Mouse (Mus musculus) megakaryocyte, adult 5-6 weeks (primary cell): ENCODE results near the gene Aebp1. TPM values are rescaled to one million over a fixed set of nuclear protein-coding genes. Genes with fewer than 3 reads are reported as not detected.

Source experiments
- ATAC-seq: 2 replicates; pipeline ENCODE4 v1.8.0; 2016; ENCODE audit warnings: mild to moderate bottlenecking, inconsistent platforms; ENCODE audit not compliant: poor library complexity, severe bottlenecking
- total RNA-seq, 2 experiments: library from RNA; stranded (forward) in 1 of 2; stranded (reverse) in 1 of 2; fragments of 153-499, 151-499 nt in 1 of 2; fragments of 221-1000, 200-1000 nt in 1 of 2; gene quantifications; 2 replicates each; pipeline versions ENCODE4 v1.2.3 to v1.2.4; 2015 to 2017

Aebp1 gene
- total RNA-seq, 2 experiments from 2014 or later: 0.11 TPM; not detected in 1

DNA sequence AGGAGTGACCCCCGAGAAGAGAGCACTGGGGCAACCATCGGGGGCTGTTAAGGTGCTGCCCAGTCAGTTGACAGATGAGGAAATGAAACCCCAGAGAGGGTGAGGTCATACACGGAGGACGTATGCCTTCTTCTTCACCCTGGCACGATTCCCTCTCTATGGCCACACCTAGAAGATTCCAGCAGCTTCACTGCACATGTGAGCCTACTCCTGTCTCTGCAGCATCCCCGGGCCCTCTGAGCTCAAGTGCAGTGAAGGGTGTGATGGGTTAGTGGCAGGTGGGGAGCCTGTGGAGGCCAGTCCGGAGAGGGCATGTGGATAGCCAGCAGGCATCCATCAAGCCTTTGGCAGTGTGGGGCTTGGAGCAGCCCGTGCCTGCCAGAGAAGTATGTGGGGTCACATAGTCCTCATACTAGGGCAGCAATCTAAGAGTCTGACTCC lies 30.4 kb downstream of the Aebp1 start:
- ATAC-seq: peak; percentile 47; the same call in 1 of the 2 replicates

DNA sequence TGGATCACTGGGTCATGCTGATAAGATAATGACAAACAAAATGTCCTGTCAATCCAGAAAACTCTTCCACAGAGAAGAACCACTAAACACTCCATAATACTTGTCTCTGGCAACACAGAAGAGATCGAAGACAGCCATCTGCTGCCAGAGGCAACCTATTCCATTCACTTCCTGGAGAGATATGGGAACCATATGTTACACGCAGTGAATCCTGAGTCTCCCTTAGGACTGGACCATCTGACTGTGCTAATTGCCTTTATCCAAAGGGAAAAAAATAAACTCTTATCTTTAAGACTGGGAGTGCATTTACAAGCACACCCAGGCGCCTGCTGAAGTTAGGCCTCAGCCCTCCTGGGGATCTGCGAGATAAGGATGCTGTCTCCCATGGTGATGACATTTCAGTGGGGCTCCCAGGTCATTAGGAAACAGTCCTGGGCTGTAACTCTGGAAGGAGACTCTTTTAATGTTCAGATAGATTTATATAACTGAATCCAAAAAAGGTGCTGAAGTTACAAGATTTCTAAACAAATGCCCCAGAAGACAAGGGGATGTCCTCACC lies 31.1 kb downstream of the Aebp1 start:
- no peak for ATAC-seq

DNA sequence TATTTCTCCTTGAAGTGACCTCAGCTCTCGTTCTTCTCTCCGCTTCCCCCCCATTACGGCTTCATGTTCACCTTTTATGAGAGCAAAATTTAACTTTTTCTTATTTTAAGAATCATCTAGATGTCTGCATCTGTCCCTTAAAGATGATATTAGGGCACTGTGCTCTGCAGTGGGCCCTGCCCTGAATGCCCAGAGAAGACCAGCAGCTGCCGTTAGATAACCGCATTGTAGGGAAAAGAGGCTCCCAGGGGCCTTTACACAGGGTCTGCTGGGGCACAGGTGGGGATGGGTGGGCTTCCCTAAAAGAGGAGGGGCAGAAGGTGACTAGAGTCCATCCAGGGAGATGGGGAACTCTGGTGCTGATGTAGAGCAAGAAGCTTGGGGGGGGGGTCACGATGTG lies 32.1 kb downstream of the Aebp1 start:
- ATAC-seq: no peak

DNA sequence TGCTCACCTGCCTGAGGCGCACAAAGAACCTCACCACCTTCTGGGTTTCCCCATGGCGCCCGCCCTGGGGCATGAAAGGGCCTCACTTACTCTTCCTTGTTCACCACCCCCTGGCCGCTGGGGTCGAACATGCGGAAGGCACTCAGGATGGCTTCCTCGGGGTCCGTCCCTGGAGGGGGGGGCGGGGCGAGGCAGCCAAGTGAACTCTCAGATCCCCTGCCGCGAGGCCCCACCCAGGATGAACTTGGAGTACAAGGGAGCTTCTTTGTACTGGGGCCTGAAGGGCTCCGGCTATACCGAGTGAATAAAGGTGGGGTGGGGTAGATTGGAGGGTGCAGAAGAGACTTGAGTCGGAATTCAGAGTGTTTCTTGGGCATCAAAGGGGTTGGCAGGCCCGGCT lies 35.5 kb downstream of the Aebp1 start:
- ATAC-seq: no peak

DNA sequence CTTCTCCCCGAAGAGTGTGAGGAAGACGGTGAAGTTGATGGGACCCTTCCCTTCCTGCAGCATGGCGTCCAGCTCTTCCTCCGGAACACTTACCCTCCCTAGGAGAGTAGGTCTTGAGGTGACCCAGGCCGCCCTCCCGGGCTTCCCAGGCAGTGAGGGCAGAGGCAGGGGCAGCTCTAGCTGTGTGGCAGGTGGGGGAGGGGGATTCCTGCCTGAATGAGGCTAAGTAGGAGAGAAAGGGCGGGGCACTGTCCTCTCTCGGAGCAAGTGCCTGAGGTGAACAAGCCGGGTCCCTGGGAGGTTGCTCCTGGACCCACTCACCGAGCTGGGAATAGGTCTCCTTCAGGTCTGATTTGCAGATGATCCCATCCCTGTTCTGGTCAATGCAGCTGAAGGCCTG lies 36.1 kb downstream of the Aebp1 start:
- ATAC-seq: no peak

DNA sequence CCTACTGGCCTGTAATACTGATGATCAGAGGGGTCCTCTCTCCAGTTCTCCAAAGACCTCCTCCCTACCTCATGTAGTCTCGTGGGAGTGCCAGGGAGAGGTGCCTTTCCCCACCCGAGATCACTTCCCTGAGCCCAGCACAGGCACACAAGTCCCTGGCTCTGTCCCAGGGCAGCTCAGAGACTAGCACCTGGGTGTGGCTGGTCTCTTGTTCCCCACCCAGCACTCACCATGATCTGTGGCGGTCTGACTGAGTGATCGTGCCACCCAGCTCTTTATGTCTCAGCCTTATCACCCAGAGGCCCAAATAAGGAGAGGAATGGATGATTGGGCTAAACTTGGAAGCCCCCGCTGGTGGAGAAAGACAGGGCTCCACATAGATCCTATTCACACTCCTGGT lies 36.8 kb downstream of the Aebp1 start, which contains the start of gene Myl7:
Gene Myl7 (minus strand): TSS at position 252 of the 400 bp plus-strand sequence.
- ATAC-seq: no peak

DNA sequence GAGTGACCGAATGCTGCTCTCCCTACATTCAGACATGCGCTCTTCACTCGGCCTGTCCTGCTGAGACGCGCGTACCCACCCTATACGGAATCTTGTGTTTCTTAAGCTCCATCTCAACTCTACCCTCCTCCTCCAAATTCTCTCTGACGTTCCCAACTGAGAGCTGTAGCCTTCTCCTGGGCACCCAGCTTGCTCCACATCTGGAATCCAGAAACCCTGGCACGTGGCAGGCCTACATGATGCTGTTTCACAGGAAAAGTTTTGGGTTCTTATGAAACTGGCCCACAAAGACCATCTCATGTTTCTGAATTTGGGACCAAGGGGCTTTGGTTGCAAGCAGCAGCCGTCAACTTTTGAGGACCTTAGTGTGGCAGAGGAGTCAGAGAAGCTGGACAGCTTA lies 37.5 kb downstream of the Aebp1 start:
- no peak for ATAC-seq

DNA sequence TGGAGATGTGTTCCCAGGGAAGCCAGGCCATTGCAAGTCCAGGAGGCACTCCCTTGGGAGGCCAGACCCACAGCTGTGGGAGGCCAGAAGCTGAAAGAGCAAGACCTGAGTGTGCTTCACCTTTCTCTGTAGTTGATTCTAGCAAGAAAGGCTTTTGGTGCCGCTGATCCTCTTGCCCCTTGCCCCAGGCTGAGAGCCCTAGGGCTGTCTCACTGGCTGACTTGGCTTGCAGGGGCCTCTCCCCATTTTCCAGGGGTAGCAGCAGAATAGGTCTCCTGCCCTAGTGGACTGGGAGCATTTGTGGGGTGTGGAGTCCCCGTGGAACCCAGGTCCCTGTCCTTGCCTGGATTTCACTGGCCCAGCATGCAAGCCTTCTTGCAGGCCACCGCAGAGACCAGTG lies 39.6 kb downstream of the Aebp1 start:
- no peak for ATAC-seq

DNA sequence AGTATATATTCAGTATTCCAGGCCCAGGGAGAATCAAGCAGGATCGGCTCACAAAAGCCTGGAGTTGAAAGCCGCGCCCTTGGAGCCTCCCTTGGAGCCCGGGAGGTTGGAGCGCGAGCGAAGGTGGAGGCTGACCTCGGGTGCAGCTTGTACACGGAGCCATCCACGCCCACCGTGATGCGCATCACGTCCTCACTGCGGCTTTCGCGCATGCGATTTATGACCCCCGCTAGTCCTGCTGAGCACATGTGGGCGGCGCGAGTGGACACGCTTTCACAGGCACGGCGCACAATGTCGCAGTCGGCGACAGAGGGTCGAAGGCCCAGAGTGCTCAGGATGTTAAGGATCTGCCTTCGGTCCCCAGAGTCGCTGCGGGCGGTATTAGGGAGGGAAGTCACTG lies 40.2 kb downstream of the Aebp1 start:
- no peak for ATAC-seq

DNA sequence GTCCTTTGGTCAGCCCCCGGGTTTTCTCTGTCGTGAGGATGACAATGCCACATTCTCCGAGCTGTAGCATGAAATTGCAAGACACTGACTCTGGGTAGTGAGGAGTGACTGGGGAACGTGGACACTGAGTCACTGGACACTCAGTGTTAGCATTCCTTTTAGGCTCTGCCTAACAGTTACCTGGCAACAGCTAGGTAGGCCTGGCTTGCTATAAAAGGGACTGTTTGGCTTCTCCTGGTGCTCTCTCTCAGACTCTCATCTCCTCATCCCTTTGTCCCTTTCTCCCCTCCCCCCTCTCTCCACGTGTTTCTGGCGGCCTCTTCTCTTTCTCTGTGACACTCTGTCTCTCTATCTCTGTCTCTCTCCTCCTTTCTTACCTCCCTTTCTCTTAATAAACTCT lies 40.6 kb downstream of the Aebp1 start:
- no peak for ATAC-seq

DNA sequence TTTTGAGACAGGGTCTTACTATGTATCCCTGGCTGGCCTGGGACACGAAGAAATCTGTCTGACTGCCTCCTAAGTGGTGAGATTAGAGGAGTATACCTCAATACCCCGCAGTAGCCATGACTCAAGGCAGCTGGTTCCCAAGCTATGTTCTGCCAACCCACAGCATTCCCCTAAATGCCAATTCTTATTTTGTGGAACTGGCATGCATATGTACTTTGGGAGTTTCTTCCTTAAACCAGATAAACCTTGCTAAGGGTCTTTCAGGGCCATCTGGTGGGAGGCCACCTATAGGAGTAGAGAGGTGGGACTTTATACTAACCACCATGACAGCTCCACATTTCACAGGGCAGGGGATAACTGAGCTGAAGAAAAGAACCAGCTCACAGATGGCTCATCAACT lies 42.1 kb downstream of the Aebp1 start:
- no peak for ATAC-seq

DNA sequence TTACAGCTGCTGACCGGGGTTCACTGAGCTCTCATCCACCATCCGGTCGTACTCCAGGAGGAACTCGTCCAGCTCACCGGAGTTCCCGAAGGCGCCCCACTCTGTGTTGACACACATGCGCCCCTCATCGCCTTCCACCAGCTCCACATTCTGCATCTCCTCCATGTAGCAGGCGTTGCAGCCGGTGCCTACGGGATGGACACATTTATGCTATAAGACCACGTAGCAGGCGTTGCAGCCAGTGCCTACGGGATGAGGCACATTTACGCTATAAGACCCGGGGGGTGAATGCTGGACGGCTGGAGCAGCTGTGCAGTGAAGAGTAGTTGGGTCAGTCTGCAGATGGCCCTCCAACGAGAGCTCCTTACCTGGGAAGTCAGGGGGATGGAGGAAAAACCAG lies 42.6 kb downstream of the Aebp1 start:
- no peak for ATAC-seq

DNA sequence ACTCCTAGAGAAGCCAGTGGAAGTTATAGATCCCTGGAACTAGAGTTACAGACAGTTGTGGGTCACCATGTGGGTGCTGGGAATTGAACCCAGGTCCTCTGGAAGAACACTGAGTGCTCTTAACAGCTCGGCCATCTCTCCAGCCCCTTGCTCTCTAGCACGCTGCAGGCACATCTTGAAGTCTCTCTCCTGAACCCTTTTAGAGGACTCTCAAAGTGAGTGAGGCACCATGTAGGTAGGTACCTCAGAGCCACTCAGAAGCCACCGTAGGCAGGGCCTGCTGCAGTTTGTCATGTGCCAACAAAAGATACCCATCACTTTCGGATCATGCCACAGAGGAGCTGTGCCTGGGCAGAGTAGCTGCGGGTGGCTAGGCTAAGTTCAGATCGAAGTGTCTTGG lies 43.1 kb downstream of the Aebp1 start:
- no peak for ATAC-seq

DNA sequence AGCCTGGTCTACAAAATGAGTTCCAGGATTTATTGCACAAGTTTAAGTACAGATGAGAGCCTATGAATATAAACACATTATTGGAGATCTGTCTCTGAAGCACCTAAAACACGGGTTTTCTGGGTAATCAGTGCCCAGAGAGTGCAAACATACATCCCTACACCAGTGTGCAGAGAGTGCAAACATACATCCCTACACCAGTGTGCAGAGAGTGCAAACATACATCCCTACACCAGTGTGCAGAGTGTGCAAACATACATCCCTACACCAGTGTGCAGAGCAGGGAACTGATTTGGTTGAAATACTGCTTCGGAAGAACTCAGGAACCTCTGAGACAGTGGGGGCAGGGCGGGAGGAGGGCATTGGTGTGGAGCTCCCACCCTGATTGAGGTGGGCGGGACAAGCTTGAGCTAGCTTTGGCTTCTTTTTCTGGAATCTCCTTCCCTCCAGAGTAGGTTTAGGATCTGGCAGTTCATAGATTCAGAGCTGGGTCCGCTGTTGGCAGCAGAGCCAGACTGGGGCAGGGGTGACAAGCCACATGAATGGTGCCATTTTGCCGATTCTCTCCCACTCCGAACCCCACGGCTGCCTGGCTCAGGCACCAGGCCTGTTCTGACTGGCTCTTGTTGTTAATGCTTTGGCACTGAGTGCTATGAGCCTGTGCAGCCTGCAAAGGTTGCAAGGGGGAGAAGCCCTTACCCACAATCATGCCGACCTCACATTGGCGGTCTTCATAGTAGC lies 44.2 kb downstream of the Aebp1 start:
- no peak for ATAC-seq

DNA sequence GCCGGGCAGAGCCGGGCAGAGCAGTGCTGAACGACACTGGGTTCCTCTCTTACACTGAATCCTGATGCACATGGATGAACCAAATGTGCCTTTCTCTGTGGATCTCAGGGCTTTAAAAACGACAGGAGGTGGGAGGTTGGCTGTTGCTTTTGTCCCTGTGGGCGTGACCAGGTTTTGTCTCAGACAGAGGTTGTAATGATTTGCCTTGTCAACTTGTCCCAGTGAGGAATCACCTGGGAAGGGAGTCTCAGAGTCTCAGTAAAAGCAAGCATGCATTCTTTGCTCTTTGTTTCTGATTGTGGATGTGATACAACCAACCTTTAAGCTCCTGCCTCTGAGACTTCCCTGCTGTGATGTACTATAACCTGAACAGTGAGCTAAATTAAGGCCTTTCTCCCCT lies 45.3 kb downstream of the Aebp1 start:
- no peak for ATAC-seq

DNA sequence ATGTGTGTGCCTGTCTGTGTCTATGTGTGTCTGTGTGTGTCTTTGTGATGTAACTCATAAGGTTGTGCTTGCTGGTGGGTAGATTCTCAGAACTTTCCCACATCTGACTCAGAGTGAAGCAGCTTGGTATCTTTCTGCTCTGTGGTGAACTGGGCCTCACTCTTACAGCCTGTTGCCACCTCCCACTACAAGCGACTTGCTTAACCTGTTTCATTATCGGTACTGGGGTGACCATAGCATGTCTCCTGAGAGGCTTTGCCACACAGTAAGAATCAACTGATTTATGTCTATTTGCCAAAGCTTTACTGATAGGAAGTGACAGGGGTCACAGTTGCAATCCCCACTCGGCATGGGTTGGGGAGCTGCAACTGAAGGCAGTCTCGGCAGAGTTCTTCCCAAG lies 46.9 kb downstream of the Aebp1 start:
- no peak for ATAC-seq

DNA sequence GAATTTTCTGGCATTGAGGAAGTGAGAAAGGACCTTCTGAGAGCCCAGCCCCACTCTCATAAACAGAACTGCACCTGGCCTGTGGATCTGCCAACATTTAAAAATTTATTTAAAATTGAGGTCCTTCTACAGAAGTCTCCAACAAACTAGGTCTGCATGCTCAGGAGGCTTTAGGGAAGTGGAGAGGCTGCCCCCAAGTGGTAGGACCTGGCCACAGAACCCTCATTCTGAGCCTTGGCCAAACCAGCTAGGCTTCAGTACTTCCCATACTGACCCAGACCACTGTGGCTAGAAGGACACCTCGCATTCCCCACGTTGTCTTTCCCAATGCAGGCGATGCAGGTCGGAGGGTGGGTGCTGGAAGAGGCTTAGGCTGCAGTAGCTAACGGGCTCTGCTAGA lies 50.9 kb downstream of the Aebp1 start:
- ATAC-seq: peak; percentile 68

DNA sequence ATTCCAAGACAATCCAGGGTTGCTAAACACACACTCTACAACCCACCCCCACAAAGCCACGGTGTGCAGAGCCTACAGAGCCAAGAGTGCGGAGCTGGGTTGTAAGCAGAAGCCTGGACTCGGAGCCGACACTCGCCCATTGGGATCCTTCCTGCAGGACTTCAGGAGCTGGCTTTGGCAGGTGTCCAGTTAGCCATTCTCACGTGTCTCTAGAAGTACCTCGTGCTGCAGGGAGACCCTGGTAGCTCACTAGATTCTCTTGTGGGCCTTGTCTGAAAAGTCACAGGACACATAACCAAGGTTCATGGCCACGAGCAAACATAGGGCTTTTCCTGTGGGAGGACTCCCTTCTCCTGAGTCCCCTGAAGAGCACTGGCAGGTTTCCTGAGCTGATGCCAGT lies 51.5 kb downstream of the Aebp1 start:
- ATAC-seq: no peak

DNA sequence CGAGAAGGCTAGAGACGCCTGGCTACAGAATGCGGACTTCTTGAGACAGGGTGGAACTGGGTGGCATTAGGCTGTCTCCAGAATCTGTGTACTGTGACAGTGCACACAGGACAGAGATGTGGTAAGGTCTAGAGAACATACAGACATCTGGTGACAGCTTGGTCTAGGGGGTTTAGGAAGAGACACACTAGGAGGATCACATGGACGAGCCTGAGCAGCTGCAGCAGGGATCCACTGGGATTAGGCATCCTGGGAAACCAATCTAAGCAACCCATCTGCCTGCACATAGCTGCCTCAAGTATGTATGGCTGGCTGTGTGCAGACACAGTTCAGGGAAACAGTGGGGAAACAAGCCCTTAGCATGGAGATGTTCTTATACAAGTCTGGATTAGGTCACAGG lies 52.2 kb downstream of the Aebp1 start:
- ATAC-seq: no peak

DNA sequence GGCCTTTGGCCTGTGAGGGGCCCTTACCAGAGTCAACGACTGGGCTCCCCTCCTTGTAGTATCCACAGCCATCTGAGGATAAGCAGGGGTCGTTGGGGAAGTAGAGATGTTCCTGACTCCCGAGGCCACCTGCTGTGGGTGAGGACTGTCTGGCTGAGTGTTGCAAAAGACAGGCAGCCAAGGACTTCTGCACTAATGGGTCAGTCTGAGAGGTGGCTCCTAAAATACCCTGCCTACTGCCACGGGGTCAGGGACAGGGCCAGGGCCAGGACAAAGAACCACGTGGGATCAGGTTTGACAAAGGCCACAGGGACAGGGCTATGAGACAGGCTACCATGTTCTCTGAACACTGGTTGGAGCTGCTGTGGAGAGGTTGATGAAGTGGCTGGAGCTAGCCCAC lies 53.2 kb downstream of the Aebp1 start:
- no peak for ATAC-seq

DNA sequence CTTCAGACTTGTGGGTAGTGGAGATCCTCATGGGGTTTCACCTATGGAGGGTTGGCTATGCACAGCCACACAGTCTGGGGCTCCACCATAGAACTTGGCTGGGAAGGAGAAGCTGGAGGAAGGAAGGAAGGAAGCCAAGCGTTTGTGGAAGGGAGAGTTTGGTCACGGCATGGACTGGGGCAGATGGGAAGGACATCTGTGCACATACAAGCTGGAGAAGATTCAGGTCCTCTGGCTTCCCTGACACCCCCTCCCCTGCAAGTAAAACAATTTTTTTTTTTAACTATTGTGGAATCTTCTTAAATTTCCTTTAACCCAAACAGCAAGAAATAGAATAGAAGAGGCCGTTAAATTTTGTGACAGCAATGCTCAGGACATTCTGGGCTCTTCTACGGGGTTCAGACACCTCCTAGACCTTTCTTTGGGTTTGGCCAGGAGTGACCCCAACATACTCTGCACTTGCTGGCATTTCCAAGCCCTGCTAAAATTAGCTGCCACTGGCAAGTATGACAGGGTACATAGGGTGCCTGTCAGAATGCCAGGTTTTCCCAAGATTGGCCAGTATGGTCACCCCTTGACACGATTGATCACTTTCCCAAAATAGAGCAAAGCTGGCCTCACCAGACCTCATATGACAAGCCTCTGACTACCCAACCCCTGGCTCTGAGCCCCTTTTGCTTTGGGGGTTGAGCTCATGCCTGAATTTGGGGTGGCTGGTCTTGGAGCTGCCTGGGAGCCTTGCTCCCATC lies 53.9 kb downstream of the Aebp1 start:
- ATAC-seq: no peak

DNA sequence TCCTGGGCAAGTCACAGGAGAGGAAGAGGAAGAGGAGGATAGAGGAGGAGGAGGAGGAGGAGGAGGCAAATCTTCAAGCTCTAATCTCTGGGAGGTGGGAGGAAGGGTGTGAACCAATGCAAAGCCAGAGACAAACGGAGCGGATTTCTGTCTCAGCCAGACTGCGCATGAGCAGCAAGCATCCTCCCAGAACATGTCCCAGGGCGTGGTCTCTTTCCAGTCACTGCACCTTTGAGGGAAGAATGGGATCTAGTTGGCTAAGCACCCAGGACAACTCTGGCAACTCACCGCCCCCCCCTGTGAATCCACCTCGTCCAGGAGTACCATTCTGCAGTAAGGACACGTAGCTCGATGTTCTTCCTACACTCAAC lies 54.4 kb downstream of the Aebp1 start:
- no peak for ATAC-seq
